Mouse (Mus musculus): Measurements from ENCODE around the gene Efna5.

GRCm38 (mm10) chr17:62646836-62647235 lies 234.3 kb downstream of the Efna5 start:
- no peak for TF ChIP-seq POLR2A (IDR thresholded peaks at IDR 0.05; ENCODE audit: insufficient read length, low read depth)
- no peak for TF ChIP-seq POLR2AphosphoS2 (IDR thresholded peaks at IDR 0.05; ENCODE audit: insufficient read length, low read depth)
- no peak for TF ChIP-seq CEBPB (IDR thresholded peaks at IDR 0.05; ENCODE audit: insufficient read depth, poor library complexity, severe bottlenecking)
- TF ChIP-seq MAX (IDR thresholded peaks at IDR 0.05; ENCODE audit: low read depth) = no peak
- TF ChIP-seq MYOD1 (IDR thresholded peaks at IDR 0.05; ENCODE audit: control insufficient read depth in 1 of 3, insufficient read length in 2 of 3, low read depth in 2 of 3) = no peak
- no peak for TF ChIP-seq MYOG (IDR thresholded peaks at IDR 0.05; ENCODE audit: control insufficient read depth in 1 of 3, insufficient read depth in 1 of 3, insufficient read length in 2 of 3, low read depth in 2 of 3)
- no peak for TF ChIP-seq TCF12 (IDR thresholded peaks at IDR 0.05; ENCODE audit: insufficient read depth, poor library complexity, severe bottlenecking)
- TF ChIP-seq USF1 (IDR thresholded peaks at IDR 0.05; ENCODE audit: low read depth) = no peak
